Mouse (Mus musculus) lung, postnatal 0 days (tissue): ENCODE results near the gene Atl3.

ENCODE experiments used
- CTCF ChIP-seq: IDR thresholded peaks from 2 replicates; pipeline ENCODE4 v1.5.1; 2016; ENCODE audit warnings: antibody characterized with exemption, mild to moderate bottlenecking
- EP300 ChIP-seq: IDR thresholded peaks from 2 replicates; pipeline ENCODE4 v1.6.1; 2016; ENCODE audit warnings: antibody characterized with exemption, mild to moderate bottlenecking, control low read depth

- TF ChIP-seq CTCF (no peak), EP300 (no peak)
These were observed 87.2 kb downstream of the Atl3 start for GRCm38 (mm10) chr19:7581042-7581441.
